Mouse (Mus musculus) liver, embryonic 15.5 days (tissue): ENCODE data around the gene Klc2. TPM values are rescaled to one million over a fixed set of nuclear protein-coding genes. Genes with fewer than 3 reads are reported as not detected.
A peak's percentile ranks its signal among the peaks of the same experiment; 100 is the strongest.
"Not testable (repeated sequence)": the region's sequence is repeated elsewhere in the genome, so short reads cannot be mapped to it uniquely, and the experiment has no call there.

Experiments
- ATAC-seq: fragments of 200-750 bp; cut with Nextera tagmentation; 2 replicates; pipeline ENCODE4 v1.8.0; 2017; ENCODE audit warnings: moderate number of reproducible peaks, mild to moderate bottlenecking, moderate library complexity; ENCODE audit not compliant: insufficient read depth
- H3K27ac ChIP-seq: fragments of 300-500 bp; sonication (generic); replicated peaks from 2 replicates; pipeline ENCODE4 v1.5.1; 2015; ENCODE audit warnings: mild to moderate bottlenecking, inconsistent platforms
- H3K27me3 ChIP-seq: fragments of 300-500 bp; sonication (generic); 2 replicates; pipeline ENCODE4 v1.6.1; 2015; ENCODE audit warnings: mild to moderate bottlenecking, inconsistent platforms
- H3K36me3 ChIP-seq: fragments of 300-500 bp; sonication (generic); replicated peaks from 2 replicates; pipeline ENCODE4 v1.6.1; 2015; ENCODE audit warnings: moderate library complexity, mild to moderate bottlenecking, inconsistent platforms
- H3K4me1 ChIP-seq: fragments of 300-500 bp; sonication (generic); replicated peaks from 2 replicates; pipeline ENCODE4 v1.6.1; 2015; ENCODE audit warnings: inconsistent platforms
- H3K4me2 ChIP-seq: fragments of 300-500 bp; sonication (generic); 2 replicates; pipeline ENCODE4 v1.6.1; 2015; ENCODE audit warnings: moderate library complexity, mild to moderate bottlenecking, inconsistent platforms
- H3K4me3 ChIP-seq: fragments of 300-500 bp; sonication (generic); replicated peaks from 2 replicates; pipeline ENCODE4 v1.5.1; 2015; ENCODE audit warnings: mild to moderate bottlenecking, inconsistent platforms
- H3K9ac ChIP-seq: fragments of 300-500 bp; sonication (generic); 2 replicates; pipeline ENCODE4 v1.6.1; 2015; ENCODE audit warnings: moderate library complexity, mild to moderate bottlenecking, inconsistent platforms
- H3K9me3 ChIP-seq: fragments of 300-500 bp; sonication (generic); replicated peaks from 2 replicates; pipeline ENCODE4 v1.6.1; 2016; ENCODE audit warnings: inconsistent platforms
- WGBS: fragments of 180-500 bp; shearing (Covaris S2); methylation state at CpG from one replicate; pipeline ENCODE4 v1.1.7; 2015; ENCODE audit warnings: mixed read lengths; ENCODE audit not compliant: insufficient replicate concordance; 5-methylcytosine and 5-hydroxymethylcytosine counted together
- polyA plus RNA-seq: library from polyadenylated mRNA; unstranded; fragments of >200 nt; fragmentation: Nextera tagmentation; extraction: Ambion mirVana; gene quantifications from 2 replicates; pipeline ENCODE4 v1.2.1, GENCODE M21; 2015

Gene Klc2
- polyA plus RNA-seq, 1 experiment from 2014 or later: 1.7 TPM

- peak within 1 kb of the TSS; percentile 84 for H3K4me3 ChIP-seq
- H3K36me3 ChIP-seq: peaks cover 15% of the 10 kb centered on the region
- H3K27me3 ChIP-seq: peaks cover 47% of the 10 kb centered on the region
- WGBS: under 1% methylated on average over 58 of the region's 58 CpGs
- H3K4me2 ChIP-seq: peak within 1 kb of the TSS; percentile 93
- peaks cover 38% of the 10 kb centered on the region for H3K4me1 ChIP-seq
- peak; percentile 89 for ATAC-seq
- H3K27ac ChIP-seq: peak within 1 kb of the TSS; percentile 86
- H3K9ac ChIP-seq: peak within 1 kb of the TSS; percentile 79
- H3K9me3 ChIP-seq: no peaks in the 10 kb centered on the region
These were observed 30.3 kb downstream of the Klc2 start, which contains the start of gene Yif1a for GRCm38 (mm10) chr19:5087884-5088728. Gene Yif1a, plus strand, starts transcription at chr19:5088538.

DNA sequence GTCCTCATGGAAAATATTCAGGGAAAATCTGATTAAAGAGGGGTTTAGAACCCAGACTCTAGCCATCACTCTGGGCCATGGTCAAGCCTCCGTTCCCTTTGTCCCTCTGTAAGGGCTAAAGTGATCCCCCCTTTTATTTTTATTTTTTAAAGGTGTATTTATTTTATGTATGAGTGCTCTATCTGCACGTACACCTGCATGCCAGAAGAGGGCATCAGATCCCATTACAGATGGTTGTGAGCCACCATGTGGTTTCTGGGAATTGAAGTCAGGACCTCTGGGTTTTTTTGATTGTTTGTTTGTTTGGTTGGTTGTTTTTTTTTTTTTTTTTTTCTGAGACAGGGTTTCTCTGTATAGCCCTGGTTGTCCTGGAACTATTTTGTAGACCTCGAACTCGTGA lies 31.8 kb downstream of the Klc2 start:
- H3K4me2 ChIP-seq, H3K9ac ChIP-seq, H3K4me3 ChIP-seq, H3K36me3 ChIP-seq, H3K27ac ChIP-seq, H3K9me3 ChIP-seq, ATAC-seq: not testable (repeated sequence)
- H3K27me3 ChIP-seq: peaks cover 63% of the 10 kb centered on the region
- 52% methylated on average over 4 of the region's 4 CpGs for WGBS
- H3K4me1 ChIP-seq: peaks cover 38% of the 10 kb centered on the region

DNA sequence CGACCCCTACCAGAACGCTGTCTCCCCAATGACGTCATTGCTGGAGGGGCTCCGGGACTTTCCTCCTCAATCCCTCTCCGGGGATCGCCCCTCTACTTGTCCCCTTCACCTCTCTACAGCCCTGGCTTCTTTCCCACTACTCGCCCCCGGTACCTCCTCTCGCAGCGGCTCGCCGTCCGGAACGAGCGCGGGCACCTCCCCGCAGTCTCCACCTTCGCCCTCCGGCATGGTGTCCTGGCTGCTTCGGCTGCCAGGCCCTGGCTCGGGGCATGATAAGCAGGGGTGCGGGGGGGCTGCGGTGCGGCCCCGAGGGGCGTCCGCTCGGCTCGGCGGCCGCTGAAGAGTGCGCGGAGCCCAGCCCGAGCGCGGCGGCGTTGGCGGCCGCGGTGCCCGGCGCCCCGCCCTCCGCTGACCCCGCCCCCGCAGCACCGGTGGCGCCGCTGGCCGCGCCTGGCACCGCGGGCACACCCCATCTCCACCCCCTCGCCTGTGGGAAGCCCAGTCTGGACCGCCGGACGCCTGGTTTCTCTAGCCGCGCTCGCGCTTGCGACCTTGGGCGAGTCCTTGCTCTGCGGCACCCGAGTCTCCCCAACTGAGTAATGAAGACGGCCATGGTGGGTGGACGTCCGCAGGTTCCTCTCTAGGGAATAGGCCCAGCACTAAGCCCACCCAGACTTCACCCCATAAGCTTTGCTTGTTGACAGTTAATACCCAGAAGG lies 33.1 kb downstream of the Klc2 start, which contains the start of gene Tmem151a:
Tmem151a (minus strand) TSS at position 387 of the 719 bp plus-strand sequence.
- under 1% methylated on average over 69 of the region's 69 CpGs for WGBS
- H3K36me3 ChIP-seq: peaks cover under 1% of the 10 kb centered on the region
- peak within 1 kb of the TSS; percentile 83 for H3K4me2 ChIP-seq
- H3K27ac ChIP-seq: no peak within 1 kb of the TSS
- no peak for ATAC-seq
- H3K4me1 ChIP-seq: peaks cover 38% of the 10 kb centered on the region
- H3K9ac ChIP-seq: peak within 1 kb of the TSS; percentile 30; the same call in 1 of the 2 replicates
- peak within 1 kb of the TSS; percentile 58 for H3K4me3 ChIP-seq
- peaks cover 75% of the 10 kb centered on the region for H3K27me3 ChIP-seq
- H3K9me3 ChIP-seq: no peaks in the 10 kb centered on the region

- Histone ChIP-seq H3K36me3 (no peaks in the 10 kb centered on the region), H3K9ac (no peak overlapping the region), H3K4me3 (peak overlapping the region; percentile 58), H3K9me3 (no peaks in the 10 kb centered on the region), H3K27me3 (peaks cover 80% of the 10 kb centered on the region), H3K4me2 (peak overlapping the region; percentile 83), H3K4me1 (peaks cover 38% of the 10 kb centered on the region), H3K27ac (no peak overlapping the region)
- no peak for ATAC-seq
- 2% methylated on average over 15 of the region's 15 CpGs for WGBS
These were observed 33.6 kb downstream of the Klc2 start for GRCm38 (mm10) chr19:5084834-5085144.

DNA sequence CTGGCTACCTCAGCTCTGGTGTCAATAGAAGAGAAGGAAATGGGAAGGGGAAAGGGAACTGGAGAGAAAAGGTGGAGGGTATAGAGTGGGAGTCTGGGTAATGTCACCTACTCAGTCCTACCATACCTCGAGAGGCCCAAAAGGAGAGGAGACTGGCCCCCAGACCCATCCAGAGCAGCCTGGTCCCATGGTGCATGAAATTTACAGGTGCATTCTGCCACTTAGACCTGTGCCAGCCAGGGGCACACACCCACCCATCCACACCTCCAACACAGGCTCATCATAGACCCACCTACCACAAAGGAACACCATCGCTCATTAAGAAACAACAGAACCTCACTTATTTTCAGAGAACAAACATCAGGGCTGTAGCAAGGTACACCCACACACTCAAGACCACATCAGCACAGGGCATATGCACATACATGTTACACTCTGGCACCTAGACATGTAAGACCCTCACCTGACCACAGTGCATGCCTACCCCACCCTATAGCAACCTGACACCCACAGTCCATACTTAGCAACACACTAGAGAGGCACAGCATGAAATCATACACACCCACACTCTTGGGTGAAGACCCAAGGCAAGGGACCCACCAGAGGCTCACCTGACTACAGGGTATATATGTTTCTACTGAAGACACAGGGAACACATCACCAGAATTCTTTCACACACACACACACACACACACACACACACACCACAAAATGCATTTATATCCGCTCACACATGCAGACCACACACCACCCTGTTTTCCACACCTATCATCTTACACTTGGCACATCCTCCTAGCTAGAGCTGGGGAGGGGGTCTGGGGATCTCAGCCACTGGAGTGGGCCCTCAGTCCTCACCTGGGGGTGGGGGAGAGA lies 34.2 kb downstream of the Klc2 start:
- Histone ChIP-seq H3K4me1 (peaks cover 33% of the 10 kb centered on the region), H3K27me3 (peaks cover 86% of the 10 kb centered on the region), H3K4me2 (no peak overlapping the region), H3K9me3 (no peaks in the 10 kb centered on the region), H3K4me3 (no peak overlapping the region), H3K27ac (no peak overlapping the region), H3K9ac (no peak overlapping the region), H3K36me3 (no peaks in the 10 kb centered on the region)
- ATAC-seq: no peak
- 45% methylated on average over 3 of the region's 3 CpGs for WGBS

DNA sequence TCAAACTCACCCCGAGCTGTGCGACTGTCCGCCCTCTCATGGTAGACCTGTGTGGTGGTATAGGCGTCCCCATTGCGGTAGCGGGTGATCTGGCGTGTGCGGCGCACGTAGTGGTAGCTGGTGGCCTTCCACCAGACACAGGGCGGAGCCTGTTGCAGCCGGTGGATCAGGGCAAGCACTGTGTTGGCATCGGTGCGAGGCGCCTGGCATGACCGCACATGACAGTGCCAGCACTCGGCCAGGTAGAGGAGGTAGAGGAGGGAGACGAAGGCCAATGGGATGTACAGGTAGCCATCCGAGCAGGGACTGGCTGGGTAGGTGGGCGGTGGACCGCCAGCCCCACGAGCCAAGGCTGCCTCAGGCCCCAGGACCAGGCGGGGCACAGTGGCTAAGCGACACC lies 35.8 kb downstream of the Klc2 start:
- H3K9ac ChIP-seq: no peak overlapping the region
- H3K27me3 ChIP-seq: peaks cover 89% of the 10 kb centered on the region
- H3K36me3 ChIP-seq: no peaks in the 10 kb centered on the region
- H3K4me2 ChIP-seq: no peak overlapping the region
- no peaks in the 10 kb centered on the region for H3K9me3 ChIP-seq
- H3K27ac ChIP-seq: no peak overlapping the region
- H3K4me1 ChIP-seq: peaks cover 20% of the 10 kb centered on the region
- ATAC-seq: peak; percentile 9; the same call in 1 of the 2 replicates
- no peak overlapping the region for H3K4me3 ChIP-seq
- 53% methylated on average over 24 of the region's 24 CpGs for WGBS

DNA sequence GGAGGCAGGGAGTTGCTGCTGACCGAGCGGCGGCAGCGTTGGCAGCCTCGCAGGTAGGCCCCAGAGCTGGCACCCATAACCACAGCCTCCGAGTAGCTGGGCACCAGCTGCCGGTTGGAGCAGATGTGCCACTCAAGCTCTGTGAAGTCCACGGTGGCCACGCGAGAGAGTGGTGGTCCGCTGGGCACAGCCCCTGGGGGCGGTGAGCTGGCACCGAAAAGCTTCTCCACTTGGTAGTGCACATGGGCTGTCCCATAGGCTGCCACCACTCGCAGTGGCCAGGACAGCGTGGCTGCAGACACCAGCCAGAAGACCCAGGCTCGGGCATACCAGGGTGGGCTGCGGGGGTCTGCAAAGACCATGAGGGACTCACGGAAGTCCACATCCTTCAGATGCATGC lies 36.4 kb downstream of the Klc2 start:
- Histone ChIP-seq H3K4me2 (no peak overlapping the region), H3K9ac (no peak overlapping the region), H3K27ac (no peak overlapping the region), H3K9me3 (no peaks in the 10 kb centered on the region), H3K4me3 (no peak overlapping the region), H3K27me3 (peaks cover 83% of the 10 kb centered on the region), H3K36me3 (no peaks in the 10 kb centered on the region), H3K4me1 (peaks cover 14% of the 10 kb centered on the region)
- no peak for ATAC-seq
- 57% methylated on average over 18 of the region's 18 CpGs for WGBS

DNA sequence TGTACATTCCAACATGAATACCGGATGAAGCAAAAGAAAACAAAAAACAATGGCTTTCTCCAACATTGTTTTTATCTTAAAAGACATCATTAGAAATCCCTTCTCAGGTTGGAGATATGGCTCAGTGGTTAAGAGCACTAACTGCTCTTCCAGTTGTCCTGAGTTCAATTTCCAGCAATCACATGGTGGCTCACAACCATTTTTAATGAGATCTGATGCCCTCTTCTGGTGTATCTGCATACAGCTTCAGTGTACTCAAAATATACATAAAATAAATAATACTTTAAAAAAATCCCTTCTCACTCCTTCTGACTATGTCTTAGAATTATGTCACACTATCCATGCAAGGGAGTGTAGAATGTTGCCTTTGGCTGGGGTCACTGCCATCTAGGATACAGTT lies 39.1 kb downstream of the Klc2 start:
- H3K9me3 ChIP-seq: no peaks in the 10 kb centered on the region
- no peak overlapping the region for H3K4me3 ChIP-seq
- ATAC-seq: no peak
- no peaks in the 10 kb centered on the region for H3K4me1 ChIP-seq
- no peaks in the 10 kb centered on the region for H3K36me3 ChIP-seq
- H3K9ac ChIP-seq: no peak overlapping the region
- no peak overlapping the region for H3K27ac ChIP-seq
- 76% methylated on average over 1 of the region's 1 CpGs for WGBS
- H3K4me2 ChIP-seq: no peak overlapping the region
- H3K27me3 ChIP-seq: peaks cover 75% of the 10 kb centered on the region

DNA sequence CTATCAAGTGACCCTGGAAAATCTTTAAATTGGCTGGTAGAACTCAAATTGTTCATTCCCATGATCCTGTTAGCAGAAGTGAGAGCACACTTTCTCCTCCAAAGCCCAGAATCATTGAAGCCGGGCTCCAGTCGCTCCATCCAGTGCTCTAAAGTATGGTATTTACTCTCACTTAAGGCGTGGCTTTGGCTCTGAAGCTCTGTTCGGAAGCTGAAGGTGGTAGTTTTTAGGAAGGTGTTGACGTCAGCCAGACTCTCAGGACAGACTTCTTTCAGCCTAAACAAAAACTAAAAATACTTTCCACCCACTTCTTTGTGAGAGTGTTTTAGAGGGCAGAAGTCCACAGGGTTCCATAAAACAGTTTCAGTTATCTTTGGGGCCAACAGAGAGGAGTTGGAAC lies 44.8 kb downstream of the Klc2 start:
- ATAC-seq: no peak
- Histone ChIP-seq H3K4me3 (no peak overlapping the region), H3K4me2 (no peak overlapping the region), H3K4me1 (peaks cover 46% of the 10 kb centered on the region), H3K36me3 (no peaks in the 10 kb centered on the region), H3K27me3 (peaks cover 63% of the 10 kb centered on the region), H3K9me3 (no peaks in the 10 kb centered on the region), H3K9ac (no peak overlapping the region), H3K27ac (no peak overlapping the region)
- WGBS: 29% methylated on average over 5 of the region's 5 CpGs

- Histone ChIP-seq H3K9me3 (no peaks in the 10 kb centered on the region), H3K36me3 (no peaks in the 10 kb centered on the region), H3K9ac (no peak overlapping the region), H3K27me3 (peaks cover 68% of the 10 kb centered on the region), H3K4me1 (peaks cover 51% of the 10 kb centered on the region), H3K4me3 (peak overlapping the region; percentile 59), H3K4me2 (peak overlapping the region; percentile 88), H3K27ac (peak overlapping the region; percentile 45; the same call in 1 of the 2 replicates)
- ATAC-seq: no peak
- WGBS: 2% methylated on average over 15 of the region's 15 CpGs
These were observed 45.3 kb downstream of the Klc2 start for GRCm38 (mm10) chr19:5073028-5073427.
